Comparison of ENCODE assay signal across 11 mouse cellular contexts in genomic region chr8:46868346-46869065, GRCm38 (mm10).
A peak's percentile ranks its signal among the peaks of the same experiment; 100 is the strongest.
DNase-seq lines count a peak whose midpoint lies in the region; ATAC-seq and TF ChIP-seq lines count a peak whose summit lies in the region.
"Had no signal": no experiment of that assay in that cellular context is flagged by ENCODE, and none has a peak within 500 bp of the region (broad histone marks: within the 10 kb centered on the region; RNA-seq: fewer than 3 reads in every experiment).

No protein-coding gene starts in this region.

- H3K27me3 ChIP-seq in midbrain, embryonic 16.5 days (ENCODE audit: control insufficient read depth, insufficient read depth, low read depth, low read length), result no peaks in the 10 kb centered on the region
- no peaks in the 10 kb centered on the region for H3K27me3 ChIP-seq in hindbrain, embryonic 14.5 days (ENCODE audit: control insufficient read depth, insufficient read depth, low read length)
- H3K27me3 ChIP-seq: embryonic facial prominence, embryonic 12.5 days; kidney, embryonic 15.5 days; midbrain, embryonic 12.5 days had no signal

- peak overlapping the region; percentile 99 for H3K27ac ChIP-seq in embryonic fibroblast, embryonic 13.5 days (ENCODE audit: insufficient read depth, low read length)
- no peak overlapping the region for H3K27ac ChIP-seq in midbrain, embryonic 16.5 days (ENCODE audit: low read length)
- H3K27ac ChIP-seq in hindbrain, embryonic 14.5 days, result no peak overlapping the region
- H3K27ac ChIP-seq: embryonic facial prominence, embryonic 12.5 days; kidney, embryonic 15.5 days; midbrain, embryonic 12.5 days had no signal

- no peaks in the 10 kb centered on the region for H3K36me3 ChIP-seq in midbrain, embryonic 16.5 days (ENCODE audit: control insufficient read depth, insufficient read depth, low read length)
- H3K36me3 ChIP-seq in hindbrain, embryonic 14.5 days (replicated peaks; ENCODE audit: control insufficient read depth, insufficient read depth), result no peaks in the 10 kb centered on the region
- H3K36me3 ChIP-seq: embryonic facial prominence, embryonic 12.5 days; kidney, embryonic 15.5 days; midbrain, embryonic 12.5 days had no signal

- no peak overlapping the region for H3K4me2 ChIP-seq in midbrain, embryonic 16.5 days (ENCODE audit: low read length)
- no peak overlapping the region for H3K4me2 ChIP-seq in hindbrain, embryonic 14.5 days (replicated peaks)
- H3K4me2 ChIP-seq: embryonic facial prominence, embryonic 12.5 days; kidney, embryonic 15.5 days; midbrain, embryonic 12.5 days had no signal

- peaks cover 13% of the 10 kb centered on the region for H3K4me1 ChIP-seq in embryonic fibroblast, embryonic 13.5 days (ENCODE audit: control insufficient read depth, insufficient read depth, low read length)
- H3K4me1 ChIP-seq in lung, adult 2 months (ENCODE audit: control insufficient read depth, insufficient read depth, low read length), result peaks cover 7% of the 10 kb centered on the region
- no peaks in the 10 kb centered on the region for H3K4me1 ChIP-seq in midbrain, embryonic 16.5 days (ENCODE audit: control insufficient read depth, insufficient read depth, low read length)
- H3K4me1 ChIP-seq in hindbrain, embryonic 14.5 days (replicated peaks; ENCODE audit: control insufficient read depth, insufficient read depth, low read length), result no peaks in the 10 kb centered on the region
- H3K4me1 ChIP-seq: midbrain, embryonic 12.5 days had no signal

- no peak for TF ChIP-seq CTCF in embryonic fibroblast, embryonic 13.5 days (IDR thresholded peaks at IDR 0.05; ENCODE audit: borderline replicate concordance, insufficient read depth, low read length)
- no peak for TF ChIP-seq CTCF in lung, adult 2 months (IDR thresholded peaks at IDR 0.05; ENCODE audit: insufficient read depth, low read length)

- no peak overlapping the region for H3K9ac ChIP-seq in midbrain, embryonic 16.5 days (ENCODE audit: low read depth, low read length)
- H3K9ac ChIP-seq in hindbrain, embryonic 14.5 days, result no peak overlapping the region
- H3K9ac ChIP-seq: embryonic facial prominence, embryonic 12.5 days; kidney, embryonic 15.5 days; midbrain, embryonic 12.5 days had no signal

- intact Hi-C loops in left cerebral cortex, postnatal 36 days (cut with DNase I), result loop anchor here (5.0 kb wide), 1 partner anchor 64 kb away; no protein-coding TSS in a partner anchor

- no peaks in the 10 kb centered on the region for H3K9me3 ChIP-seq in midbrain, embryonic 16.5 days (replicated peaks; ENCODE audit: control insufficient read depth, low read length, poor library complexity, severe bottlenecking)
- H3K9me3 ChIP-seq in hindbrain, embryonic 14.5 days (ENCODE audit: control insufficient read depth, low read length), result no peaks in the 10 kb centered on the region
- H3K9me3 ChIP-seq: embryonic facial prominence, embryonic 12.5 days; kidney, embryonic 15.5 days; midbrain, embryonic 12.5 days had no signal

- WGBS in lung, adult 2 months, result 21% methylated on average over 8 of the region's 8 CpGs
- 82% methylated on average over 8 of the region's 8 CpGs for WGBS in midbrain, embryonic 16.5 days
- 63% methylated on average over 8 of the region's 8 CpGs for WGBS in hindbrain, embryonic 14.5 days

- ATAC-seq in midbrain, embryonic 16.5 days, result no peak
- ATAC-seq in hindbrain, embryonic 14.5 days (ENCODE audit: low FRiP score), result no peak

- DNase-seq in testis, postnatal 14 days (ENCODE audit: low spot score), result peak; percentile 35
- DNase-seq in testis, postnatal 10 days (ENCODE audit: low spot score), result no peak
- DNase-seq in lung, adult 2 months, result peak; percentile 52
- DNase-seq in urinary bladder, postnatal 36 days (ENCODE audit: low spot score in 2 of 2), result peak; percentile 68 to 81
- no peak for DNase-seq in left cerebral cortex, postnatal 36 days (ENCODE audit: low spot score in 2 of 2)
- DNase-seq in hindbrain, embryonic 14.5 days (ENCODE audit: low spot score), result no peak

- TF ChIP-seq POLR2A in embryonic fibroblast, embryonic 13.5 days (IDR thresholded peaks at IDR 0.05; ENCODE audit: low read depth, low read length), result no peak
- no peak for TF ChIP-seq POLR2A in lung, adult 2 months (IDR thresholded peaks at IDR 0.05; ENCODE audit: borderline replicate concordance, extremely low read depth, low read depth, low read length)

- no peak overlapping the region for H3K4me3 ChIP-seq in embryonic fibroblast, embryonic 13.5 days (ENCODE audit: insufficient read depth, low read length)
- H3K4me3 ChIP-seq in lung, adult 2 months (replicated peaks; ENCODE audit: extremely low read depth, low read depth, low read length), result no peak overlapping the region
- H3K4me3 ChIP-seq in midbrain, embryonic 16.5 days (ENCODE audit: low read depth, low read length), result no peak overlapping the region
- H3K4me3 ChIP-seq in hindbrain, embryonic 14.5 days (replicated peaks; ENCODE audit: low read length), result no peak overlapping the region
- H3K4me3 ChIP-seq: embryonic facial prominence, embryonic 12.5 days; kidney, embryonic 15.5 days; midbrain, embryonic 12.5 days had no signal

Comparison
In these comparisons a context has a peak if more than half of its experiments do, and no peak if none do; other contexts are left out.
1. DNase-seq: peak in testis, postnatal 14 days (single experiment), lung, adult 2 months (single experiment) and urinary bladder, postnatal 36 days (2 of 2); none in testis, postnatal 10 days (single experiment), left cerebral cortex, postnatal 36 days (0 of 2) and hindbrain, embryonic 14.5 days (single experiment).